Mouse (Mus musculus) thymus, postnatal 4 days (tissue): ENCODE data around the gene Tmem95.

Experiments
- DNase-seq: peaks from one replicate; pipeline ENCODE4 v3.0.0; 2021

The Tmem95 gene

DNA sequence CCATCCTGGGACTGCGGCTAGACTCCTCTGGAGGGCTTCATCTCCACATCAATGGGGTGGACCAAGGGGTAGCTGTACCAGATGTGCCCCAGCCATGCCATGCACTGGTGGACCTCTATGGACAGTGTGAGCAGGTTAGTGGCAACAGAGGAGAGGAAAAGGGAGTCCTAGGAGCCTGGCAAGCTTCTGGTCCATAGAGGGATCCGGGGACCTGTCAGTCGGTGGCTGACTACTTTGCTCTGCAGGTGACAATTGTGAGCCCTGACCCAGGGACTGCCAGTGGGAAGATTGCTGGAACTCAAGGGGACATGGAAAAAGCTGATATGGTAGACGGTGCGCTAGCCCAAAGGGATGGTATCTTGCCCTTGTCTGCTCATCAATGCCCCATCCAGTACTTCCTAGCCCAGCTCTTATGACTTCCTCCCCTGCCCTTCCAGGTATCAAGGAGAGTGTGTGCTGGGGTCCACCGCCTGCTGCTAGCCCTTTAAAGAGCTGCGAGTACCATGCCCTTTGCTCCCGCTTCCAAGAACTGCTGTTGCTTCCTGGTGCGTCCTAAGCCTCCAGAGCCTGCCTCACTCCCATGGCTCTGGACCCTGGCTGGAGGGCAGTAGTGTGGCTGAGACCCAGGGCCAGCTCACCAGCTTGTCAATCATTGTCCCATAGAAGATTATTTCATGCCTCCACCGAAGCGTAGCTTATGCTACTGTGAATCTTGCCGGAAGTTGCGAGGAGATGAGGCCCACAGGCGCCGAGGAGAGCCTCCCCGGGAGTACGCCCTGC lies 33.2 kb upstream of the Tmem95 start:
- DNase-seq = peak; percentile 6

DNA sequence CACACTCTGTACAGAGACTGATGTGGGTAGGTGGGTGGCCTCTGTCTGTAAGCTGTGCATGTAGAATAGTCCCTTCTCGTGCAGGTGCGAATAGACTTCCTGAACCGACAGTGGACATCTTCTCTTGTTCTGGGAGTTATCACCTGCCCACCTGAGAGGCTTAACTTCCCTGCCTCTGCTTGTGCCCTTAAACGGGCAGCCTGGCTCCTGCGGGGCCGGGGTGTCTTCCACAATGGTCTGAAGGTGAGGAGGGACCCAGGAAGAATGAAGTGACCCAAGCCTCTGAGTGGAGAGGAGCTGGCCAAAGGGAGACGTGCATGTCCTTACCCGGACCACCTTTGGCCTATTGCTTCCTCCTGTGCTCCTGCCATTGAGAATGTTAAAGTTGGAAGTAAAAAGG lies 32.4 kb upstream of the Tmem95 start:
- DNase-seq = no peak

DNA sequence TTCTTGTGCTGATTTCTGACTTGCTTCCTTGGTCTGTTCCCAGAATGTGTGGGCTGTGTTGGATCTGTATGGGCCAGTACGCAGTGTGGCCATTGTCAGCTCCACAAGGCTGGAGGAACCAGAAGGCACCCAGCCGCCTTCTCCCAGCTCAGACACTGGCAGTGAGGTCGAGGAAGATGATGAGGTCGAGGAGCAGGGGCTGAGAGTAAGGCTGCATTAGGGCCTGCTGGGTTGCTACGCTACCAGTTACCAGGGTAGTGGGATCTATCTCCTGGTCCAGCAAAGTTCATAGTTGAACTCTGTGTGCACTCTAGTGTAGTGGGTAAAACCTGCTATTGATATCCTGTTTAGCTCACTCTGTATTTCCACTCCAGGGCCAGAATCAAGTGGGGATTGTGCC lies 31.4 kb upstream of the Tmem95 start:
- no peak for DNase-seq

DNA sequence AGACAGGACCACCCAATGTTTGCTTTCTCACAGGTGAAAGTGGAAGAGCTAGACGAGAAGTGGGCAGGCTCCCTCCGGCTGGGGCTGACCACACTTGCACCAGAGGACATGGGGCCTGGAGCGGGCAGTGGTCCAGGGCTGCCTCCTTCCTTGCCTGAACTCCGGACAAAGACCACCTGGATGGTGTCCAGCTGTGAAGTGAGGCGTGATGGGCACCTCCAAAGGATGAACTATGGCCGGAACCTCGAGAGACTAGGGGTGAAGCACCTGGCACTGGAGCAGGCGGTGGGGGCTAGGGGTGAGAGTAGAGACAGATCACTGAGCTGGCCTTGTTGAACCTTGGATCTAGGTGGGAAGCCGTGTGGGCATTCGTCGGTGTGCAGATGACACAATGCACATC lies 30.8 kb upstream of the Tmem95 start:
- DNase-seq = no peak

DNA sequence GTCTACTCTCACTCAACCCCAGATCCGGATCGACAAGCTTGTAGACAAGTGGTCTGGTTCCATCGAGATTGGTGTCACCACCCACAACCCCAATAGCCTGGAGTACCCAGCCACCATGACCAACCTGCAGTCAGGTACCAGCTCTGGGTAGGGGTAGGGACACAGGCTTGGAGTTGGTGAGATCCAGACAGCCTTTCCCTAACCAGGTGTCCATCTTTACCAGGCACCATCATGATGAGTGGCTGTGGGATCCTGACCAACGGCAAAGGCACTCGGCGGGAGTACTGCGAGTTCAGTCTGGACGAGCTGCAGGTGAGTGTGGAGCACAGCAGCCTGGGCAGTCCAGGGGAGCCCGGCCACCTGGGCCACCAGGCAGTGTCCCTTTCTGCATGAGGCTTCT lies 26.5 kb upstream of the Tmem95 start:
- peak; percentile 9 for DNase-seq

DNA sequence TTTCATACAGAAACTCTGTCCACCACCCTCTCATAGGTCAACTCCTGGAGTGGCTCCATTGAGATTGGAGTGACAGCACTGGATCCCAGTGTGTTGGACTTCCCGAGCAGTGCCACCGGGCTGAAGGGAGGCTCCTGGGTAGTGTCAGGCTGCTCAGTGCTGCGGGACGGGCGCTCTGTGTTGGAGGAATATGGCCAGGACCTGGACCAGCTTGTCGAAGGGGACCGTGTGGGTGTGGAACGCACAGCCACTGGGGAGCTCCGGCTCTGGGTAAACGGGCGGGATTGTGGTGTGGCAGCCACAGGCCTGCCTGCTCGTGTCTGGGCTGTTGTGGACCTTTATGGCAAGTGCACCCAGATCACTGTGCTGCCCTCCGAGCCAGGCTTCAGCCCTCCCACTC lies 25.2 kb upstream of the Tmem95 start:
- DNase-seq = no peak

DNA sequence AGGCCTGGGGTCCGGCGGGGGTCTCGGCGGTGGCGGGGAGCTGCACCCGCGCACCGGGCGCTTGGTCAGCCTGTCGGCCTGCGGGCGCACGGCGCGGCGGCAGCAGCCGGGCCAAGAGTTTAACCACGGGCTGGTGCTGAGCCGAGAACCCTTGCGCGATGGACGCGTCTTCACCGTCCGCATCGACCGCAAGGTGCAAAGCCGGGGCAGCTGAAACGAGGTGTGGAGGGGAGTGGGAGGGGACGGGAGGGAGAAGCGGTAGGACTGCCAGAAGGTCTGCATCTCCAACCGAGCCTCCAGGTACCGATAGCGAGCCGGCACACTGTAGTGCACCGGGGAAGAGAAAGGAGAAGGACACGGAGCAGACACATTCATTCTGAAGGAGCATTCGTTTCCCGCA lies 24.2 kb upstream of the Tmem95 start:
- DNase-seq = no peak

DNA sequence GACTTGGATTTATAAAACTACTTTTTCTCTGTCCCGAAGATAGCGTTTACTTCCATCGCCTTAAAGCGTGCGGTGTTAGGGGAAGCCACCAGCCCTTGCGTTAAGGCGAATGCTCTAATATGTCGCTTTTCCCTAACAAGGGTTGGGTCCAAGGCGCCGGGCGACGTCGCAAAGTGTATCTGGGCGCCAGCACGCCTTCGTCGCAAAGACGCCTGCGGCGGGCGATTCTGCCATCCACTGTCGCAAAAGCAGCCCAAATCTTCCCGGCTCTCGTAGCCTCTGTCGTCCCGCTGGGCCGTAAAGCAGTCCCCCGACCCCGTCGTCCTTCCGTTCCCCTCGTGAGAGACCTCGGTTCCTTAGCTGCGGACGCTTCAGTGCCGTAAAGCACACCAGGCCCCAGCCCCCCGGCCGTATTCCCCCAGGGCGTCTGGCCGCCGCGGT lies 23.6 kb upstream of the Tmem95 start:
- DNase-seq = peak; percentile 90

DNA sequence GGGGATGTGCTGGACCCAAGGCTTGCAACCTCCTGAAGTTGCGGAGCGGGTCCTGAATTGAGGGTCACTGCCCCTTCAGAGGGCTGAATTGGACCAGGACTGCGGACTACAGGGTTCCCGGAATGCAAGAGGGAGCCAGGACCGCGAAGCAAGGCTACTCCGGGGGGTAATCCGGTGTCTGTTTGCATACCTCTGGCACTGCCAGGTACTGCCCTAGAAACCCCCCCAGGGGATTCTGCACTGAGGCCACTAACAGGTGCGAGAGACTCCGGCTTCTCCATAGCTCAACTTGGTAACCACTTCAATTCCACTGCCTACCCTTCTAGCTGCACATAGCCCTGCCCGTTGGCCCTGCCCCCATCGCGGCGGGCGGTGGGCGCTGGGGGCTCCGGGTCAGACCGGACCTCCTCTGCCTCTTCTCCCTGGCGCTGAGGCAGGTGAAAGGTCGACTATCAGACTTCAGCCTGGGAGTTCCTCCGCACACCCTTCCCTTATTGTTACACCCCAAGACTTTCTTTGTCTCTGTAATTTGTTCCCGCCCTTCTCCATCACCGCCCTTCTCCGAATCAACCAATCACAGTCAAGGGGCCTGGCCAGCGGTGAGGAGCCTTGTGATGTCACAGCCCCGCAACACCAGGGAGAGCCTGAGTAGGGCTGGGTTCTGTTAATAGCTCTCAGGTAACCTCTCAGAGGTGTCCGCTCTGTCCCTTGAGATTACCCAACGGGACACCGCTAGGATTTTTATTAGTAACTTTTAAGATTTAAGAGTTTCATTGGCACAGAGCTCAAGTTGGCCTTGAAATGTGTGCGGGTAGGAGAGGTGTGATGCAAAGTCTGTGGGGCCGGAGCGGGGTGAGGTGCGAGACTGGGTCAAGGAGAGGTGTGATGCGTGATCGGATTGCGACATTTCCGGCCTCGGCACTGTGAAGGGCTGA lies 22.9 kb upstream of the Tmem95 start, which contains the start of the genes 2810408A11Rik and Neurl4:
Gene 2810408A11Rik (minus strand): TSS at position 517 of the 935 bp plus-strand sequence.
Gene Neurl4 (plus strand): TSS at position 602 of the 935 bp plus-strand sequence.
- DNase-seq = peak; percentile 86

DNA sequence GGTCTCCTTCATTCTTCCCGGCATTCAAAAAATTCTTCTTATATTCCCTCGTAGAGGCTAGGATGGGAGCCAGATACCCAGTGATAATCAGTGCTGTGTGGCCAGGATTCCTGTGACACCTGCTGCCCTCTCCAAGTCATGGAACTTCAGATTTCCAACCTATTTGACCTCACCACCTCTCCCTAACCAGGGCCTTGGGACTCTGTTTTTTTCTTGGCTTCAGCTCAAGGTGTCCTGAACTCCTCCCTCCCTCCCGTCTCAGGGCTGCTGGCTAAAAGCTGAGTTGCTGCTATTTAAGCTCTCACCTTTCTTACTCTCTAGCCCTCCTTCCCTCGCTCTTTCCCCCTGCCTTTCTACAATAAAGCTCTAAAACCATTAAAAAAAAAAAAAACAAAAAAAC lies 22.1 kb upstream of the Tmem95 start:
- peak; percentile 42 for DNase-seq

DNA sequence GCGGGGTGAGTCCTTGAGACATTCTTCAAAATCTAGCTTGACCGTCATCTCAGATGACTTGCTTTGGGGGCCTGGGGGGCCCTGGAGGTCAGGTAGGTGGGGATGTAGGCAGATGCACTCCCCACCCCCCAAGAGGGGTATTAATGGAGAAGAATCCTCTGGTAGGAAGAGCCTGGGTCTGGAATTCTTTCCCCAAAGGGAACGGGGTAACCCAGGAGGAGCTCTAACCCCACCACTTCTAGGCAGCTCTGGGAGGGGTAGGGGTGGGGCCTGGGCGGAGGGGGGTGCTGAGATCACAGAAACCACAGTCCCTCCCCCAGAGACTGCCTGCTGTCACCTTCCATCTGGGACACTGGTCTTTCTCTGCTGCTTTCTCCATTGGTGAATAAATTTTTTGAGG lies 17.5 kb upstream of the Tmem95 start, which contains the start of gene Acap1:
Gene Acap1 (minus strand): TSS at position 249 of the 400 bp plus-strand sequence.
- peak; percentile 76 for DNase-seq

DNA sequence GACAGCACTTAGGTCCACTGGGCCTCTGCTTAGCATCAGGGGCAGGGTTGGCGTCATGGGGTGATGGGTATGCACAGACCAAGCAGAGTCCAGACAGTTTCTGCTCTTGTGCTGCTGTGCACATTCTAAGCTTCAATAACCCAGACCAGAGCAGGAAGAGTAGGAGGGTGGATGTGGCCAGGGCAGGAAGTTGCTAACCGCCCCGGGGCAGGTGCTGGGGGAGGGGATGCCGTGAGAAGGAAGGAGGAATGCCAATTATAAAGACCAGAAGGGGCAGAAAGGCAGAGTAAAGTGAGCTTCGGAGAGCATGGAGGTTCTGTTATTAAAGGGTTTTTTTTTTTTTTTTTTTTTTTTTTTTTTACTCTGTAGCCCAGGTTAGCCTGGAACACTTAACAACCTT lies 16.9 kb upstream of the Tmem95 start:
- peak; percentile 87 for DNase-seq

DNA sequence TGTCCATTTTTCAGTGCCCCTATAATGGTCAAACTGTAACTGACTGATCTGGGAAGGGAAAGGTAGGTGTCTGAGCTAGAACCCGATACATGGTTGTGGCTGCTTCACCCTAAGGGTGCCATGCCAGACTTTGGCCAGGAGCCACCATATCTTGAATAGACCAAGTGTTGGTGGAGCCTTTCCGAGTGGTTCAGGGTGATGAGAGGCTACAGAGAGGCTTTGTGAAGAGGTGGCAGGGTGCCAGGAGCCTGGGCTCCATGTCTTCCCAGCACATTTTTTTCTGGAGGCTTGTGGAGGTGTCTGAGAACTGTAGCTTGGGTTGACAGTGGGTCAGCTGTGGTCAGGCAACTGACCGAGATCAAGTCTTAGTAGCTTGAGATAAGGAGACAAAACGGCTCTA lies 13.7 kb upstream of the Tmem95 start:
- peak; percentile 8 for DNase-seq

DNA sequence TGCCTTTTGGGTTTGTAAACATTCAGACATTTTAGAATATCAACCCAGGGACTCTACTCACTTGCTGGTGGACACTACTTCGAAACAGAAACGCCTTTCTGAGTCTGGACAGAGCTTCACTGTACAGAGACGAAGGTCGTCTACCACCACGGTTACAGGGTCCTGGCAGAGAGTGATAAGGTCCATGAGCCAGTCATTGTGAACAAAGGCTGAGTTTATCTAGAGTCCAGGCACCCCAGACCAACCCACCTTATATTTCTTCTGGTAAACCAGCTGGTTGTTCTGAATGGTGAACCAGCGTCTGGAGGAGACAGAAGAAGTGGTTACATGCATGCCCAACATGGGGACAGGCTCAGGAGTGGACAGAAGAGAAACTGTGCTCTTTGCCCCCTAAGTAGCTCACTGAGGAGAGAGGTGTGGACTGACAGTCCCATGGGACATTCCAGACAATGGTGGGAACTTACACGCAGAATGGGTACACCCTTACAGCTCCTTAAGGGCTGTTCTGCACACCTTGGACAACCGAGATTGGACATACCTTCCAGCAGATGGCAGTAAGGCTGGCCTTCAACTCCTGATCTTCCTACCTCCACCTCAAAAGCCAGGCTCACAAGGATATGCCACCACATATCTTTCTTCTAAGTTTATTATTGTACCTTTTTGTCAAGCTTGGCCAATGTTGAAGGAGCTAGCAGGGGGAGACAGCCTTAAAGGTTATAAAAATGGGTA lies 9.3 kb upstream of the Tmem95 start:
- peak; percentile 10 for DNase-seq

DNA sequence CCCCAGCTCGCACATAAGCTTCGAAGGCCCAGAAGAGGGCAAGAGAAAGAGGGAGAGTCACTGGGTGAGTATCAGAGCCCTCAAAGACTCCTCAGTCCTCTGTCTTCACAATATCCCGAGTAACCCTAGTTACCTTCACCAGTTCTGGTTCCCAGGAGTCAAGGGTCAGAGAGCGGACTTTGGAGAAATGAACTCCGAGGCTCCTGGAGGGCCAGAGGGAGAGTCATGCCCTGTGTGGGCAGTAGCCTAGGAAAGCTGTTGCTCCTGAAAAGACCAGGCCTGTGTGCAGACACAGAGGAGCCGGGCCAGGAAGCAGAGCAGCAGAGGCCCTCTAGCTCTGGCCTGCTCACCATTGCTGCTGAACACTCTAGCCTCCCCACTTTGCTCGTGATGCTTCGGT lies 6.8 kb upstream of the Tmem95 start:
- DNase-seq = no peak

DNA sequence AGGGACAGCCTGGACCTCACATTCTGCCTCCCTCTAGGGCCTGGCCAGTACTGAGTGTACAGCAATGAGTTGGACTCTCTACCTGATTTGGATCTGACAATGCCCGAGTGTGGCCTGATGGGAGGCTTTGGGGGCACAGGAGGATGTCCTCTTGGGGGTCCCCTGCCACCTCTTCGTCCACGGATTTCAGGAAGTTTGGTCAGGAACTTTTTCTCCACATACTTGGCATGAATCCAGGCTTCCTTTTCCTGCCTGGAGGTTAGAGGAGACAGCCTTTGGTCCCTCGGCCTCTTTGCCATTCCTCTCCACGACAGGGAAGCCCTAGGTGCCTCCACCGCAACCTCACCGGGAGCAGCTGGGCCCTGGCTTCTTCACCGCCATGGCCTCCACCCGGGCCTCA lies 6.4 kb upstream of the Tmem95 start:
- peak; percentile 14 for DNase-seq

DNA sequence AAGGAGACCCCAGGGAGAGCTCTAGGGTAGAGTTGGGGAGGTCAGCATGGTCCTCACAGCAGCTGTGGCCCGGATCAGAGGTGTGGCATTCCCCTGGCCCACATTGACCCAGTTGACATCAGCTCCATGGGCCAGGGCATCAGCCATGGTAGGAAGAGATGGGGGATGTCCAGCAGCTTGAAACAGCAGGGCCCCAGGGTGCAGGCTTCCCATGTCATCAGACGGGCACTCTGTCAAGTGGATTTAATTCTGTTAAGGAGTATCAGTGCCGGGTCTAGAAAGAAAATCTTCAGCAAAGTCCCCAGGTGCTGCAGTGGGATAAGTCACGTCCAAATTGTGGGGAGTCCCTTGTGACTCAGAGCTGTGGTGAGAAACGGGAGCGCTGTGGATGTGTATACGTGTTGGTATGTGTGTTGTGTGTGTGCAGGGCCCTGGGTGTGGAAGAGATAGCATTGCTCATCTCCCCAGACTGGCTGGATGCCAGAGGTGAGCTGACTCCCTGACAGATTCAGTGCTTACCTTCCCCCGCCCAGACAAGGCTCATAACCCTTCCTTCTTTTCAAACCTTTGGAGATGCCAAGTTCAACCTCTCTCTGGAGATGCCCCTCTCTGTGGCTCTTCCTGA lies 5.8 kb upstream of the Tmem95 start:
- DNase-seq = peak; percentile 13

DNA sequence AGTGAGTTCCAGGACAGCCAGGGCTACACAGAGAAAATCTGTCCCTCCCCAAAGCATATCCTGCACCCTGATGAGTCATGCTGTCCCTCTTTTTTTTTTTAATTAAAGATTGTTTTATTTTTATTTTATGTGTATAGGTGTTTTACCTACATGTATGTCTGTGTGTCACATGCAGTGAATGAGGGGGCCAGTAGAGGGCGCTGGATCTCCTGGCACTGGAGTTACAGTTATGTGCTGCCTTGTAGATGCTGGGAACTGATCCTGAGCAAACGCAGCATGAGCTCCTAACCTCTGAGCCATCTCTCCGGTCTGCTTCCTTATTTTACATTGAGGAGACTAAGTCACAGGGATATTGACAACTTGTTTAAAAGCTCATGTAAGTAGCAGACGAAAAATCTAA lies 5.2 kb upstream of the Tmem95 start:
- peak; percentile 82 for DNase-seq

DNA sequence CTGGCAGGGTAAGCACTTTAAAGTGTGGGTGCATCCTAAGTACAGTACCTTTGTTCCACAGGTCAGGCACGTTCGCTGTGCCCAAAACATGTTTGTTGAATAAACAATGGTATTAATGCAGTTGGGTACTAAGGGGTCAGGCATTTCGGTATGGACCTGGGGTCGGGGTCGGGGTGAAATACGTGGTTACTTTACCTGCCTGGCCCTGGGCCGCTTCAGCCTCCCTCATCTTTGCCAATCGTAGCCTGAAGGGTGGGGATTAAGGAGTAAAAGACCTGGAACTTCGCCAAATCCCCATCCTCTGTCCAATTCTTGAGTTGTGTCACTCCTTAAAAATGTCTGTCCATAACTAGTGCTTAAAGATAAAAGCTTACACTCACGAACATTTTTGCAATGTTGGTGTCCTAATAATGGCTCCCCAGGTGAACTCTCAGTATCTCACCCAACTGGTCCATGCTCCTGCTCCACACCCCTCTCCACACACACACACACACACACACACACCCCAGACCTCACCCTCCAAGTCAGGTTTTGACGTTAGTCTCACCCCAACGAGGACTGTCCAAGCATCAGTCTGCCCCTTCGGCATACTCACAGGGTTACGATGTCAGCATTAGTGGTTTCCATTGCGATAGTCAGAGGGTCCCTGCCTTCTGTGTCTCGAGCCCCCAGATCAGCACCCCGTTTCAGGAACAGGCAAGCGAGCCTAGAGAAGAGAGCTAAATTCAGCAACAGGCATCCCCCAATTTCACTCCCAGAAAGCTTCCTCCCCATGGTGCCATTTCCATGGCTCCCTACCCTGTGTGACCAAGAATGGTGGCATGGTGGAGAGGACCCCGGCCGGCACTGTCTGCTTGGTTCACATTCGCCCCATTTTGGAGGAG lies 4.2 kb upstream of the Tmem95 start:
- peak; percentile 15 for DNase-seq

DNA sequence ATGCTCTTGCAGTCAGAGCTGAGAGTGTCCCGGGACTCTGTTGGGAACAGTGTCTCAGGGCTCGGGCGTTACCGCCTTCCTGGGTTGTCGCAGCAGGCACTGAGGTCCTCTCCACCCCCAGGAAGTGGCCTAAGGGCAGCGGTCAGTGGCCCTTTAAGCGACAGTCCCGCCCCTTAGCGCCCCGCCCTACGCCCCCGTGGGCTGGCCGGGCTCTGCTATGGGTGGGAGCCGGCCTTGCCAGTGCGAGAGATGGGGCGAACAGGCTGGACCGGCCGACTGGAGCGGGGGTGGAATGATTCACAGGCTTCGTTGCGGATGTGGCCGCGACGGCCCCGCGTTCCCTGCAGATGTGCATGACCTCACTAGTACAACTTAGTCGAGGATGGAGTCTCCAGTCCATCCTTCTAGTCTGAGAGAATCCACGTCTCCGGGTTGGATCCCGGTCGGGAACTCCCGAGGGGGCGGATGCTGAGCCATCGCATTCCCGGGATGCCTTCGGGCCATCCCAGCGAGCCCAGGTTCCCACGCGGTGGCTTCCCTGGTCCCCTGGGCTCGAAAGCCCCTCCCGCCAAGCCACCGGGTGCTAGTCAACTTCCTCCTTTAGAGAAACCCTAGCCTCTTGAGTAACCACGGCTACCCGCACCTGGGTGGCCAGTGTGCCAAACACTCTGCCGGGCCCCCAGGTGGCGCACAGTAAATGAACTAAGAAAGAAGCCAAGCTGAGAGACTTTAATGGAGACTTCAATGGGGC lies 3.2 kb upstream of the Tmem95 start, which contains the start of gene Kctd11:
Gene Kctd11 (minus strand): TSS at position 554 of the 751 bp plus-strand sequence.
- peak; percentile 85 for DNase-seq

DNA sequence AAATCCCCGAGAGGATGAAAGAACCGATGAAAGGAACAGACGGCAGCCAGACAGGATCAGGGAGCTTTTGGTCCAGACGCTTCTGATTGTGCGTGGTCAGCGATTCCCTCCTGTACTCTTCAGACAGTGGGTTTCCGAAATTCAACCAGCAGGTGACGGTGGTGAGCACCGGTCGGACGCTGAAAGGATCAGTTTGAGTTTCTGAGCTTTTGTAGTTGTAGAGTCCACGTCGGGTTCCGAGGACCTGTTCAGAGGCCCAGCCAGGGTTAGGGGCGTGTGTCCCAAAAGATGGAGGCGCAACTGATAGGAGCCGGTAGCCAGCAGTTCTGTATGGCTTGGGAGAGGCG lies 2.7 kb upstream of the Tmem95 start:
- DNase-seq = peak; percentile 78
